15 mouse cellular contexts compared by ENCODE assay signal in the genomic region with DNA sequence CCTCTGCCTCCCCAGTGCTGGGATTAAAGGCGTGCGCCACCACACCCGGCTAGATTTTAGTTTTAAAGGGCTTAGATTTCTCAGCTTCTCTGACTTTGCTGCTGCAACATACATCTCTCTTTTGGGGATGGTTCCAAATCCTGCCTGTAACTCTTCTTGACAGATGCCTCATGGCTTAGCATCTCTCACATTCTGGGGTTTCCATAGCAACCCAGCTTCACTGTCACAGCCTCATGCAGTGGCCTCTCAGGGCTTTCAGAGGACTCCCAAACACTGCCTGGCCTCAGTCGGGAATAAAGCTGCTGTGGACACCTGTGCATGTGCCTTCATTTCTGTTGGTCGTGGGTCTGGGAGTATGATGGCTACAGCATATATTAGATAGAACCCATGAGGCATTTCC. TPM values are rescaled to one million over a fixed set of nuclear protein-coding genes. Genes with fewer than 3 reads are reported as not detected.
"Had no signal": no experiment of that assay in that cellular context is flagged by ENCODE, and none has a peak within 500 bp of the region (broad histone marks: within the 10 kb centered on the region; RNA-seq: fewer than 3 reads in every experiment).

No protein-coding gene starts in this region.

- H3K36me3 ChIP-seq: intestine, embryonic 15.5 days; kidney, embryonic 15.5 days; liver, embryonic 13.5 days; neural tube, embryonic 12.5 days; stomach, embryonic 15.5 days had no signal

- DNase-seq: kidney, adult 18-20 months; kidney, postnatal 14 days; liver, embryonic 13.5 days; liver, postnatal 0 days; right cerebral cortex, postnatal 14 days; thymus, adult 2 months; thymus, postnatal 25 days had no signal

- H3K4me3 ChIP-seq: intestine, embryonic 15.5 days; kidney, embryonic 15.5 days; limb, embryonic 15.5 days; liver, embryonic 13.5 days; neural tube, embryonic 12.5 days; stomach, embryonic 15.5 days had no signal

- H3K9me3 ChIP-seq: intestine, embryonic 15.5 days; kidney, embryonic 15.5 days; limb, embryonic 15.5 days; liver, embryonic 13.5 days; neural tube, embryonic 12.5 days; stomach, embryonic 15.5 days had no signal

- H3K4me2 ChIP-seq: intestine, embryonic 15.5 days; kidney, embryonic 15.5 days; limb, embryonic 15.5 days; liver, embryonic 13.5 days; neural tube, embryonic 12.5 days; stomach, embryonic 15.5 days had no signal

- H3K27ac ChIP-seq: intestine, embryonic 15.5 days; kidney, embryonic 15.5 days; limb, embryonic 15.5 days; liver, embryonic 13.5 days; neural tube, embryonic 12.5 days; stomach, embryonic 15.5 days had no signal

- H3K27me3 ChIP-seq: intestine, embryonic 15.5 days; kidney, embryonic 15.5 days; limb, embryonic 15.5 days; stomach, embryonic 15.5 days had no signal

- ATAC-seq: intestine, embryonic 15.5 days; liver, postnatal 0 days had no signal

- H3K9ac ChIP-seq: intestine, embryonic 15.5 days; kidney, embryonic 15.5 days; limb, embryonic 15.5 days; liver, embryonic 13.5 days; liver, postnatal 0 days; neural tube, embryonic 12.5 days; stomach, embryonic 15.5 days had no signal

RNA-seq across cellular contexts. Expression of a gene that starts 13.7 kb away (rescaled TPM):
- total RNA-seq: monocyte, adult 5-6 weeks; neutrophil, adult 5-6 weeks had no signal
- polyA plus RNA-seq: large intestine, adult 2 months had no signal
